Mouse (Mus musculus): ENCODE data around the gene Hk2.

GRCm38 (mm10) chr6:82759241-82759640 is 15.0 kb downstream of the Hk2 start:
- TF ChIP-seq POLR2A (IDR thresholded peaks at IDR 0.05; ENCODE audit: insufficient read depth, low read length) = no peak
- no peak for TF ChIP-seq CTCF (IDR thresholded peaks at IDR 0.05; ENCODE audit: low read depth, low read length)
- TF ChIP-seq EP300 (IDR thresholded peaks at IDR 0.05; ENCODE audit: insufficient read depth, low read depth, low read length) = no peak

Measured in ES-Bruce4 (cell line).